Mouse (Mus musculus): ENCODE results near the gene Gls2. TPM values are rescaled to one million over a fixed set of nuclear protein-coding genes. Genes with fewer than 3 reads are reported as not detected.
"Not testable (repeated sequence)": the region's sequence is repeated elsewhere in the genome, so short reads cannot be mapped to it uniquely, and the experiment has no call there.

Gls2 gene
- 1 to 10 TPM; 1.5 to 2.1 TPM for total RNA-seq (2021)
- long read RNA-seq, experiment 1, partial matches to known transcripts, result 3 of 5 reads
- long read RNA-seq, experiment 1, other reads (novel, unspliced or antisense), result 1 of 5 reads
- long read RNA-seq, experiment 2, partial matches to known transcripts, result 0 of 3 reads
- long read RNA-seq, experiment 2, other reads (novel, unspliced or antisense), result 2 of 3 reads

DNA sequence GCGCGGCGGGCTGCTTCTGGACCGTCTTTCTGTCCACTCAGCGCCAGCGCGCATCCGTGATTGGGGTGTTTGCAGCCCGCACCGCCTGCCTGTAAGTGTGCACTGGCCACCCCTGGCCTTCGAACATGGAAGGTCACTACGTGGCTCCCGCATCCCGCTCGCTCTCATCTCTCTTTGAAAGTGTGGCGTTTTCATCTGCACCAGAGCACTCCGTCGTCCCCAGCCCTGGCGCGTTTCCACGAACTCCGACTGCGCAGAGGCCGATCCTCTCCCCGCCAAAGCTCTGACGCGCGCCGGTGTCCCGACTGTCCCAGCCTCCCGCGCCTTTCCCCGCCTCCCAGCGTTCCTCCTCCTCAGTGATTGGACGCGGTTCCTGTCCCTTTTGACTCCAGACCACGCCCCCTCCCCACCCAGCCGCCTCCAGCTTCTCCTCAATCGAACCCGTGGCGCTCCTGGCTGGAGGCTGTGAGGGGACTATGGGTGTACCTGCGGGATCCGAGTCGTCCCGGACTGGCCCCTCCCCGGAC lies at the start of gene Gls2:
Gene Gls2 (plus strand): TSS at position 434 of the 527 bp plus-strand sequence.
- DNase-seq (ENCODE audit: low spot score in 2 of 2), result peak; percentile 94 to 97

DNA sequence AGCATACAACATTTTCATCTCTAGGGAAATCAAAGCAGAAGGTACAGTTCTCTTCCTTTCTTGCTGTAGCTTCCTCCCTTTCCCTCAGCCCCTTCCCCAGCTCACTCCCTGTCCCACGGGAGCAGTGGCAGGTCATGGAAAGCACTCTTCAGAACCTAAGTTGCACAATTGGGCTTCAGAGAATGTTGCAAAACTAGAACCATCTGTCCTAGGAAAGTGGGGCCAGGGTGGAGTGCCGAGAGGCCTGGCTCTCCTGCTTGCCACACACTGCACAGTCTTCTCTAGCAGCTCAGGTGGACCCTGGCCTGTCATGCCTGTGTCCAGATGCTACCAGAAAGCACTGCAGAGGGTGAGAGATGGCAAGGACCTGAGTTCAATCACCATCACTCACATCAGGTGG lies 49.3 kb upstream of the Gls2 start:
- DNase-seq (ENCODE audit: low spot score in 2 of 2), result no peak

DNA sequence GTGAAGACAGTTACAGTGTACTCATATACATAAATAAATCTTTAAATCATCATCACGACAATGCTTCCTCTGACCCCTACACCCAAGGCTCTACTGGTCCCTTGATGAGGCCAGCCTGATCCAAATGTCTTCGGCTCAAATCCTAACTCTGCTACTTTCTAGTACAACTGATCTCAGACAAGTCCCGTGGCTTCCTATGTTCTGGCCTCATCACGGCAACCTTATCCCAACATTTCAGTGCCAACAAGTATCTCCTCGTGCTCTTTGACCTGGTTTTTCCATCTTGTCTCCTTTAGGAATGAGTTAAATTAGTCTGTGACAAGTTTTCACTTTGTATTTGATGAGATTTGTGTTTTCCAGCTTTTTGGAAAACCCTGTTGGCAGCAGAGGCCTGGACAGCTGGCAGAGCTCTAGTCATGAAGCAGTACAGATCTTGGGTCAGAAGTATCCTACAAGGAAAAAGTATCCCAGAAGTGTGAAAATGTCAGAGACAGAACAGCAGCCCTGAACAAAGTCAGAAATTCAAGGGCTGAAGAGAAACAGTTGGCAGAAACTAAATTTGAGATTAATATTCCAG lies 45.4 kb upstream of the Gls2 start:
- DNase-seq (ENCODE audit: low spot score in 2 of 2), result no peak

DNA sequence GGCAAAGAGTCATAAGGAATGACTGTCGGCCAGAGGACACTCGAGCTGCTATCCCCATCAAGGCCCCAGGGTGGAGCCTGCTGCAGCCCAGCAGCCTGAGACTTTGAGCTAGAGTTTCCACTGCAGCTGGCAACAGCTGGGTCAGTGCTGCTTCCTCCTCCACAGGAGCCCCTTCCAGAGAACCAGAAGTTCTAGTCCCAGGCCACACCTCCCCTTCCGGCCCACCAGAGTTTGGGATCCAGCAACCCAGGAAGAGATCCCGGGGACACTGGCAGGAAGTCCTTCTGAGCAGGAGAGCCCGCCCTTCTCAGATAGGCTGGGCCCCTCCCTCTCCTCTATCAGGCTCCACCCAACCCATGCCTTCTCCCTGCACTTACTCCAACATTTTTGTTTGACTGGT lies 44.7 kb upstream of the Gls2 start:
- peak; percentile 64 to 85 for DNase-seq (ENCODE audit: low spot score in 2 of 2)

DNA sequence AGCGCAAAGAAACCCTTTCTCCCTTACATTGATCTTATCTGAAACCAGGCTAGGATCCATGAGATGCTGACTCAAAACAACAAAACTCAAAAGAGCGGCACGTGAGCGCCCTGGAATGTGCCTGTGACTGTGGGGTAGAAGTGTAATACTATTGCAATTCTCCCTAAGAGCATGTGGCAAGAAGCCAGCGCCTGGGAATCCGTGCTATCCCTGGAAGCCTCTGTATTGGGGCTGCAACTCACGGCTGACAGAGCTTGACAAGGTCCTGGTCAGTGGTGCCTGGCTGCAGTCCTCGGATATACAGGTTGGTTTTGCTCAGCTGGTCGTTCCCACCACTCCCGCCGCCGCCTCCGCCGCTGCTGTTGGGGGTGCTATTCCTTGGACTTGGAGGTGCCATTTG lies 43.3 kb upstream of the Gls2 start:
- DNase-seq (ENCODE audit: low spot score in 2 of 2), result peak; percentile 39 to 65

DNA sequence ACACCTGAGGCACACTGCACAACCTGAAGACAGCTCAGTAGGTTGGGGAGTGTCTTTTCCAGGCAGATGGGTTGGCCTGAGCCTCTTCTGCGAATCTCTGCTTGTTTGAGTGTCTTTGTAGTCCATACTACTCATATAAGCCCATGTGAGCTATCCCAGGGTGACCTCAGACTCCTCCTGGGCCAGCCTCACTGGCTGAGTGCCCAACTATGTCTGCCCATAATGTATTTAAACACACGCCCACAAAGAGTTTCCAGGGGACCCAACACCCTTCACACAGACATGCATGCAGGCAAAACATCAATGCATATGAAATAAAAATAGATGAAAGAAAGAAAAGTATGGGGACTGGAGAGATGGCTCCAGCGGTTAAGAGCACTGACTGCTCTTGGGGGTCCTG lies 40.3 kb upstream of the Gls2 start:
- DNase-seq (ENCODE audit: low spot score in 2 of 2), result no peak

DNA sequence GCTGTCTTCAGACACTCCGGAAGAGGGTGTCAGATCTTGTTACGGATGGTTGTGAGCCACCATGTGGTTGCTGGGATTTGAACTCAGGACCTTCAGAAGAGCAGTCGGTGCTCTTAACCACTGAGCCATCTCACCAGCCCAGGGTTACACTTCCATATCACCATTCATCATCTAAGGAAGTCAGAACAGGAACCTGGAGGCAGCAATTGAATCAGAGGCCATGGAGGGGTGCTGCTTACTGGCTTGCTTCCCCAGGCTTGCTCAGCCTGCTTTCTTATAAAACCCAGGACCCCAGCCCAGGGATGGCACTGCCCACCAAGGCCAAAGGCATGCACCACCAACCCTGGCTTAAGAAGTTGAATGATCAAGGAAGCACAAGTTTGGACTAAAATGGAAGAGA lies 28.5 kb upstream of the Gls2 start:
- not testable (repeated sequence) for DNase-seq (ENCODE audit: low spot score in 2 of 2)

DNA sequence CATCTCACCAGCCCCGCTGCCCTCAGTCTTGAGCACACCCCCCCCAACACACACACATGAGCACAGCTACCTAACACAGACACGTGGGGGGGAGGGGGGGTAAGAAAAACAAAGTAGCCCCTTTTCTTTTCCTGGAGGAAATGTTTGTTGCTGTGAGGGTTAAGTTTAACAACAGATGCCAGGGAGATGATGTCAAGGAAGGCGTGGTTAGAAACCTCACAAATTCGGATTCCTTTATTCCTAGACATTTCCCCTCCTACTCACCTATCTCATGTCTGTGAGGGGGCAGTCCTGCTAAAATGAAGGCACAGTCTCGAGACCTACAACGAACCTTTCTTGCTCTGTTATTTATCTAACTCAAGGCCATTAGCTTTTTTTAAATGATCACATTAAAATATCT lies 27.2 kb upstream of the Gls2 start:
- no peak for DNase-seq (ENCODE audit: low spot score in 2 of 2)

DNA sequence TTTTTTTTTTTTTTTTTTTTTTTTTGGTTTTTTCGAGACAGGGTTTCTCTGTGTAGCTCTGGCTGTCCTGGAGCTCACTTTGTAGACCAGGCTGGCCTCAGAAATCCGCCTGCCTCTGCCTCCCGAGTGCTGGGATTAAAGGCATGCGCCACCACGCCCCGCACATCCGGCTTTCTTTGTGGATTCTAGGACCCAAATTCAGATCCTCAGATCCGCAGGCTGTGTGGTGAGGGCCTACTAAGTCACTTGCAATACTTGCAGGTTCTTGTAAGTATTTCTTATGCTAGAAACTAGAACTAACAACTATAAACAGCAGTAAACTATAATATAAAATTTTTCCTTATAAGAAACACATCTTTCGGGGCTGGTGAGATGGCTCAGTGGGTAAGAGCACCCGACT lies 22.9 kb upstream of the Gls2 start:
- not testable (repeated sequence) for DNase-seq (ENCODE audit: low spot score in 2 of 2)

DNA sequence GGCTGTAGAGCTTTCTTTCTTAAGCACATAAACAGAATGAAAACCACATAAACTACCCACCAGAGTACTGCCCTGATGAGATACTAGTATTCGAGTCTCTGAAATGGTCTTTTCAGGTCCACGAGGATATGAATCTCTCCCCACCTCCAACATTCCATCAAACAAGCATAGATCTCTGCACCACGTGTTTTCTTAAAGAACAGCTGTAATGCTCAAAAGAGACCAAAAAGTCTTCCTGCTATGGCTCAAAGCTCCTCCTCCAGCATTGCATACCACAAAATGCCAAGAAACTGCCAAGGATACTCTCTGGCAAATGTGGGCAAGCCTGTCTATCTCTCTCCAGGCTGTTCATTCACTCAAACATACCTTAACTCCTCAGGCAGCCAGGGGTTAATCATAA lies 19.0 kb upstream of the Gls2 start:
- DNase-seq (ENCODE audit: low spot score in 2 of 2), result no peak

DNA sequence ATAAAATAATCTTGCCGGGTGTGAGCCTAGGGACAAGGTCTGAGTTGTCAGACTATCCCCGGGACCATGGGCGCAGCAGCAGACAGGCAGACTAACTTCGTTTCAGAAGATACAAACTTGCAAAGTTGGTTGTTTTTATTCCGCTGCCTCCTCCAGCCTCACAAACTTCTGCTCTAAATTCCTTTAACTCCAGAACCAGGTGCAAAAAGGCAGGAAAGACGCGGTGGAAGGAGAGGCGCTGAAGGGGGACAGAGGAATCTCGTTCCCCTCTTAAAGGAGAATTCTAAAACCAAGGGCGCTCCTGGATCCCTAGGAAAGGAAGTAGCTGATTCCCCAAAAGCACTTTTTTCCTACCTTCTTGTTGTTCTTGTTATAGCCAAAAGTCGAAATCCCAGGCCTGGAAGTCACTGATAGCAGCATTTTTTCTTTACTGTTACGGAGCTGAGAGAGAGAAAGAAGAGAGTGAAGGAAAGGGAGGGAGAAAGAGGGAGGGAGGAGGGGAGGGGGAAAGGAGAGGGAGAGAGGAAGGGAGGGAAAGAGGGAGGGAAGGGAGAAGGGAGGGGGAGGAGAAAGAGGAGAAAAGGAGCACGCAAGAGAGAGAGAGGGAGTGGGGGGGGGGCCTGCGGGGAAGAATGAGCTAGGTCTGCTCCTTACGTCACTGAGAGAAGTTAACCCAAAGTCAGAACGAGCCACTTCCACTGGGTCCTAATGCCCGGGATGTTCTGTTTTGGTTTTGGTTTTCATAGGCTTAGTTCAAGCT lies 18.1 kb upstream of the Gls2 start:
- peak; percentile 25 to 66 for DNase-seq (ENCODE audit: low spot score in 2 of 2)

DNA sequence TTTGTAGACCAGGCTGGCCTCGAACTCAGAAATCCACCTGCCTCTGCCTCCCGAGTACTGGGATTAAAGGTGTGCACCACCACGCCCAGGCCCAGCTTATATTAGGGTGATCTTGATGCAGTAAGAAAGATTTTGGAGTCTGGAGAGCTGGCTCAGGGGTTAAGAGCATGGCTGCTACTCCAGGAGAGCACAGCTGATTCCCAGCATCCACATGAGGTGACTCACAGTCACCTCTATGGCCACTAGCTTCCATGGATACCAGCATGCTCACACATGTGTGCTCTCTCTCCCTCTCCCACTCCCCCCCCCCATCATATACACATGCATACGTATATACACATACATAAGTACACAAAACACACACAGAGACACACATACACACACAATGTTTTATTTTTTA lies 16.9 kb upstream of the Gls2 start:
- no peak for DNase-seq (ENCODE audit: low spot score in 2 of 2)

DNA sequence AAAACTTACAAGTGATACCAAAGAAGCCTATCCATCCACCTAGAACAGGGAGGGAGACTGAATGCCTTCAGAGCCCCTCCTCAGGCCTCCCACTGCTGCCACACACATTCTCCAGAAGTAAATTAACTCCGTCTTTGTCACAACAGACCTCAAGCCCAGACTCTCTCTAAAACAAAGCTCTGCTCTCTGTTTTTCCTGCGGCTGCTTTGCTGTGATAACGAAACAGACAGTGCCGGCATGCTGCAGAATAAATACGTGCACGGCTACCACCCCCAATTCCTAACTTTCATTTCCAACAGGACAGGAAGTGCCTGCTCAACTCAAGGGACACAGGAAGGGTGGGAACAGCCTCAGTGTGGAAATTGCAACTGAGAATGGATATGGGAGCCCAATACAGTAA lies 14.3 kb upstream of the Gls2 start, which contains the start of gene Rbms2:
Gene Rbms2 (minus strand): TSS at position 309 of the 400 bp plus-strand sequence.
- DNase-seq (ENCODE audit: low spot score in 2 of 2), result peak in 1 of 2 experiments; percentile 18

DNA sequence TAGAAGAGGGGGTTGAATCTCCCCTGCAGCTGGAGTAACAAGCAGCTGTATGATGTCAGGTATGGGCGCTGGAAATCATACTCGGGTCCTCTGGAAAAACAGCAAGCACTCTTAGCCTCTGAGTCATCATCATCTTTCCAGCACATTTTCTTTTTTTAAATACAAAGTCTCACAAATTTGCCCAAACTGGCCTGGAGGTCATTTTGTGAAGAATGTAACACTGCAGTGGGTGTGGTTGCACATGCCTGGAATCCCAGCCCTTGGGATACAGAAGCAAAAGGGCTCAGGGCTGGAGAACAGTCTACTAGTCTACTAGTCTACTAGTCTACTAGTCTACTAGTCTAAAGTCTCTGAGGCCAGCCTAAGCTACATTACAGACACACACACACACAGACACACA lies 10.0 kb upstream of the Gls2 start:
- DNase-seq (ENCODE audit: low spot score in 2 of 2), result no peak

DNA sequence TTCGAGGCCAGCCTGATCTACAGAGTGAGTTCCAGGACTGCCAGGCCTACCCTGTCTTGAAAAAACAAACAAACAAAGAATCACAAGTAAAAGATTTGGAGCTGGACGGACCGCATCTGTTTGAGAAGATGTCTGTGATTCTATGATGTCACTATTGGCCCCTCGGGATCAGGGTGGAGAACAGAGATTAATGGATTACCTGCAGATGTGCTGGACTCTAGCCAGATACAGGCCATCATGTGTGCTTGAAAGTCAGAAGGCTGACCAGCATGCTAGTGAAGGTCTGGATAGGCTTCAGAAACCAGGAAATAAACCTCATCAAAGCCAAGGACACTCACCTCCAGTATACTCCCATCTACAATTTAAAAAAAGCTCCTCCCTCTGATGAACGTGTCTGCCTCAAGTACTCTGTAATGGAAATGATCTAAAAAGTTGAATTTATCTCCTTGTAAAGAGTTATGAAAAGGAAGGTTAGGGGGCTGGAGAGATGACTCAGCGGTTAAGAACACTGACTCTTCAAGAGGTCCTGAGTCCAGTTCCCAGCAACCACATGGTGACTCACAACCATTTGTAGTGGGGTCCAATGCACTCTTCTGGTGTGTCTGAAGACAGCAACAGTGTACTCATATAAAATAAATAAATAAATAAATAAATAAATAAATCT lies 8.8 kb upstream of the Gls2 start:
- peak in 1 of 2 experiments; percentile 31 for DNase-seq (ENCODE audit: low spot score in 2 of 2)

DNA sequence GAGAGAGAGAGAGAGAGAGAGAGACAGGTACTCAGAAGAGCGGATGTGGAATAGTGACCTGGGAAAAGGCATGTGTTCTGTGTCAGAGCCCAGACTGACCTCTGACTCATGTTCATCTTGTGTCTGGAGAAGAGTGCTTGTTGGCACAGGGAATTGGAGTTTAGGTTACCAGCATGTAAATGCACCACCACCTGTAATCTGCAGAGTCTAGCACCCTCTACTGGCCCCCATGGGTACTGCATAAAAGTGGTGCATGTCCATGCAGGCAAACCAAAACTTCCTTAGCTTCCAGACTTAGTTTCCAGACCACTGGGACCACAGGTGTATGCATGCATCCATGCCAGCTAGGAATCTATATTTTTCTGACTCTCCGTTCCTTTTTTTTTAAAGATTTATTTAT lies 8.3 kb upstream of the Gls2 start:
- DNase-seq (ENCODE audit: low spot score in 2 of 2), result peak; percentile 55 to 77

DNA sequence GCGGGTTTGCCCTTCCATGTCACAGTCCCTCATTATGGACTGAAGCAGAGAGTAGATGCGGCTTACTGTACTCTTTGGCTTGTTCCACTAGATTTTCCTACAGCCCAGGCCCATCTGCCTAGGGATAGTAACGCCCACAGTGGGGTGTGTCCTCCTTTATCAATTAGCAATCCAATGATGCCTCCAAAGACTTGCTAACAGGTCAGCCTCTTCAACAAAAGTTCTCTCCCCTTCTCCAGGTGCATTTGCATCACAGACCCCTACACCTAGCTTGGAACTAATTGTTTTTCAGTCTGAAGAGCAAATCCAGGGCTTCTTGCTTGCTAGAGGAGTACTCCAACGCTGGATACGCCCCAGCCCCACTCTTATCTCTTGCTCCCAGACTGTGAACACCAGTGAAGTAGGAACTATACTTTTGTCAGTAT lies 7.1 kb upstream of the Gls2 start:
- no peak for DNase-seq (ENCODE audit: low spot score in 2 of 2)

DNA sequence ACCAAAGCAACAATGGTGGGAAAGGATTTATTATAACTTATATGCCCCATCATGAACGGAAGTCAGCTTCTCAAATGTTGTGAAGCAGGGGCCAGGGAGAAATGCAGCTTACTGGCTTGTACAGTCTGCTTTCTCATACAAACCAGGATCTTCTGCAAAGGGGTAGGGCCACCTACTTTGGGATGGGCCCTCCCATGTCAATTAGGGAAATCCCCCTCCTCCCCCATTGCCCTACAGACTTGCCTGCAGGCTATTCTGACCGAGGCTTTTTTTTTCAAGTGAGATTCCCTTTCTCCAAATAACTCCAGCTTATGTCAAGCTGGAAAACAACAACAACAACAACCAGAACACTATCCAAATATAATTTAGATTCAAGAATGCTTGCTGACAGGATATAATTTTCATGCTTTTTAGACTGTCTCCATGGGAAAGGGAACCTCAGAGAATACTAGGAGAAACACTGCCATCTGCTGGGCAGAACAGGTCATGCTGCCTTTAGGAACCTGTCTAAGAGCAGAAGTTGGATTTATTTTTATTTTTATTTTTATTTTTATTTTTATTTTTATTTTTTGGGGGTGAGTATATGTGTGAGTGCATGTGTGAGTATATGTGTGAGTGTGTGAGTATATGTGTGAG lies 5.9 kb upstream of the Gls2 start:
- peak; percentile 32 to 72 for DNase-seq (ENCODE audit: low spot score in 2 of 2)

DNA sequence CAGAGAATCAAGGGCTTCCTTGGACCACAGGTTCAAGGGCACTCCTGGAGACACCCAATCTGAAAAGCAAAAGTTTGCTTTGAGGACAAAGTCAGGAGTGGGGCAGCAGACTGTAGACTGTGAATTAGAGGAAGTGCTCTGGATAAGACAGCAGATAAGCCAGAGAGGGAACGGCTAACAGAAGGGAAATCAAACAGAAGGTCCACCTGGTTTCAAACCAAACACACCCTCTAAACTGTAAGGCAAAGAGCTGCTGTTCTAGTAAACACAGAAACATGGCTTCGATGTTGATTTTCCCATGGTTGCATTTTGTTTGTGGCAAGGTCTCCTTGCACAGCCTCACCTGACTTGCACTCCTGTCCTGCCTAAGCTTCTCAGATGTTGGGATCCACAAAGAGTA lies 2.8 kb upstream of the Gls2 start:
- no peak for DNase-seq (ENCODE audit: low spot score in 2 of 2)

DNA sequence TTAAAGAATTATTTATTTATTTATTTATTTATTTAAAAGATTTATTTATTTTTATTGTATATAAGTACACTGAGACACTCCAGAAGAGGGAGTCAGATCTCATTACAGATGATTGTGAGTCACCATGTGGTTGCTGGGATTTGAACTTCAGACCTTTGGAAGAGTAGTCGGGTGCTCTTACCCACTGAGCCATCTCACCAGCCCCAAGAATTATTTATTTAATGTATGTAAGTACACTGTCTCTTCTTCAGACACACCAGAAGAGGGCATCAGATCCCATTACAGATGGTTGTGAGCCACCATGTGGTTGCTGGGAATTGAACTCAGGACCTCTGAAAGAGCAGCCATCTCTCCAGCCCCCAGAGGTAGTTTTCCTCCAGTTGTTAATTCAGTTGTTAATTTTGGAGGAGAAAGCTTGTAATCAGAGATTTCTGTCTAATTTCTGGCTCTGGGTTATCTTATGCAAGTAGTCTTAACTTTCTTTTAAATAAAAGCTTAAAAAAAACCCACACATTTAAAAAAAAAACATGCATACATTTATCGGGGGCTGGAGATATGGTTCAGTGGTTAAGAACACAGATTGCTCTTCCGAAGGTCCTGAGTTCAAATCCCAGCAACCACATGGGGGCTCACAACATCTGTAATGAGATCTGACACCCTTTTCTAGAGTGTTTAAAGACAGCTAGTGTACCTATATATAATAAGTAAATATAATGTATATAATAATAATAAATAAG lies 2.1 kb upstream of the Gls2 start:
- DNase-seq (ENCODE audit: low spot score in 2 of 2), result not testable (repeated sequence)

DNA sequence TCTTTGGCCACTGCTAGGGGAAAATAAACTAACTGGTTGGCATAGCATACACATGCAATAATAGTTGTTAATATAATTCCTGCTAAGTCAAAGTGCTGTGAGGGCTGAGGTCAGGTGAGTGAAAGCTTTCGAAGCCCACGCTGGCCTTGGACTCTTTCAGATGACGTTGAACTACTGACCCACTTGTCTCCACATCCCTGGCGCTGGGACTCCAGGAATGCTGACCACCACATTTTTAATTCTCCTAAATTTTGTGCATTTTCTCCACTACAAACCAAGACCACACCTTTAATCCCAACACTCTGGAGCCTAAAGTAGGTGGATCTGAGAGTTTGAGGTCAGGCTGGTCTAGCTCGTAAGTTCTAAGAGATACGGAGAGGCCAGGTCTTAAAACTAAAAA lies 1.1 kb upstream of the Gls2 start:
- DNase-seq (ENCODE audit: low spot score in 2 of 2), result no peak
